Mouse (Mus musculus) midbrain, embryonic 15.5 days (tissue): ENCODE results near the gene Dcbld1. TPM values are rescaled to one million over a fixed set of nuclear protein-coding genes. Genes with fewer than 3 reads are reported as not detected.

Source experiments
- ATAC-seq: fragments of 200-750 bp; cut with Nextera tagmentation; replicated peaks from 2 replicates; pipeline ENCODE4 v1.8.0; 2017; ENCODE audit warnings: moderate TSS enrichment
- H3K27ac ChIP-seq: fragments of 300-500 bp; sonication (generic); 2 replicates; pipeline ENCODE4 v1.5.1; 2015; ENCODE audit warnings: mild to moderate bottlenecking, inconsistent platforms
- H3K27me3 ChIP-seq: fragments of 300-500 bp; sonication (generic); replicated peaks from 2 replicates; pipeline ENCODE4 v1.6.1; 2015; ENCODE audit warnings: inconsistent platforms
- H3K36me3 ChIP-seq: fragments of 300-500 bp; sonication (generic); replicated peaks from 2 replicates; pipeline ENCODE4 v1.6.1; 2015; ENCODE audit warnings: inconsistent platforms
- H3K4me1 ChIP-seq: fragments of 300-500 bp; sonication (generic); 2 replicates; pipeline ENCODE4 v1.6.1; 2015; ENCODE audit warnings: inconsistent platforms
- H3K4me2 ChIP-seq: fragments of 300-500 bp; sonication (generic); 2 replicates; pipeline ENCODE4 v1.6.1; 2015; ENCODE audit warnings: inconsistent platforms, mild to moderate bottlenecking, moderate library complexity
- H3K4me3 ChIP-seq: fragments of 300-500 bp; sonication (generic); 2 replicates; pipeline ENCODE4 v1.5.1; 2015; ENCODE audit warnings: mild to moderate bottlenecking, inconsistent platforms
- H3K9ac ChIP-seq: fragments of 300-500 bp; sonication (generic); 2 replicates; pipeline ENCODE4 v1.6.1; 2015; ENCODE audit warnings: mild to moderate bottlenecking, inconsistent platforms
- H3K9me3 ChIP-seq: fragments of 300-500 bp; sonication (generic); 2 replicates; pipeline ENCODE4 v1.6.1; 2016; ENCODE audit warnings: inconsistent platforms
- WGBS: fragments of 180-500 bp; shearing (Covaris S2); methylation state at CpG from one replicate; pipeline ENCODE4 v1.1.7; 2015; ENCODE audit warnings: mixed read lengths; 5-methylcytosine and 5-hydroxymethylcytosine counted together
- polyA plus RNA-seq: library from polyadenylated mRNA; unstranded; fragments of >200 nt; fragmentation: Nextera tagmentation; extraction: Ambion mirVana; gene quantifications from 2 replicates; pipeline ENCODE4 v1.2.1, GENCODE M21; 2015

Dcbld1 gene
- polyA plus RNA-seq, 1 experiment from 2014 or later: 17.3 TPM

GRCm38 (mm10) chr10:52353184-52353583, 119.8 kb downstream of the Dcbld1 start:
- H3K27me3 ChIP-seq: no peaks in the 10 kb centered on the region
- H3K36me3 ChIP-seq: peaks cover 23% of the 10 kb centered on the region
- no peaks in the 10 kb centered on the region for H3K9me3 ChIP-seq
- no peaks in the 10 kb centered on the region for H3K4me1 ChIP-seq
- H3K4me3 ChIP-seq: no peak overlapping the region
- no peak overlapping the region for H3K4me2 ChIP-seq
- WGBS: 74% methylated on average over 9 of the region's 9 CpGs
- no peak overlapping the region for H3K9ac ChIP-seq
- H3K27ac ChIP-seq: no peak overlapping the region
- no peak for ATAC-seq

GRCm38 (mm10) chr10:52358467-52358866, 125.0 kb downstream of the Dcbld1 start, which contains the start of gene Gm26741:
TSS of gene Gm26741 (plus strand) at chr10:52358767.
- H3K27ac ChIP-seq: no peak within 1 kb of the TSS
- H3K9ac ChIP-seq: no peak within 1 kb of the TSS
- no peaks in the 10 kb centered on the region; the same call in 1 of the 2 replicates for H3K36me3 ChIP-seq
- H3K4me2 ChIP-seq: no peak within 1 kb of the TSS
- ATAC-seq: no peak
- no peaks in the 10 kb centered on the region for H3K27me3 ChIP-seq
- H3K4me3 ChIP-seq: no peak within 1 kb of the TSS
- 93% methylated on average over 2 of the region's 2 CpGs for WGBS
- H3K4me1 ChIP-seq: no peaks in the 10 kb centered on the region
- H3K9me3 ChIP-seq: no peaks in the 10 kb centered on the region

GRCm38 (mm10) chr10:52360241-52360735, 126.9 kb downstream of the Dcbld1 start:
- Histone ChIP-seq H3K4me1 (no peaks in the 10 kb centered on the region), H3K27me3 (no peaks in the 10 kb centered on the region), H3K27ac (no peak overlapping the region), H3K9ac (no peak overlapping the region), H3K36me3 (no peaks in the 10 kb centered on the region), H3K4me3 (no peak overlapping the region), H3K4me2 (no peak overlapping the region), H3K9me3 (no peaks in the 10 kb centered on the region)
- WGBS: over 99% methylated on average over 4 of the region's 4 CpGs
- ATAC-seq: no peak

GRCm38 (mm10) chr10:52360862-52361609, 127.6 kb downstream of the Dcbld1 start:
- H3K36me3 ChIP-seq: no peaks in the 10 kb centered on the region
- ATAC-seq: no peak
- no peak overlapping the region for H3K27ac ChIP-seq
- H3K27me3 ChIP-seq: no peaks in the 10 kb centered on the region
- H3K4me2 ChIP-seq: no peak overlapping the region
- H3K4me1 ChIP-seq: no peaks in the 10 kb centered on the region
- H3K9ac ChIP-seq: no peak overlapping the region
- H3K4me3 ChIP-seq: no peak overlapping the region
- 88% methylated on average over 9 of the region's 9 CpGs for WGBS
- no peaks in the 10 kb centered on the region for H3K9me3 ChIP-seq

- WGBS: 91% methylated on average over 4 of the region's 4 CpGs
- no peak overlapping the region for H3K9ac ChIP-seq
- H3K27ac ChIP-seq: no peak overlapping the region
- H3K4me1 ChIP-seq: no peaks in the 10 kb centered on the region
- no peak overlapping the region for H3K4me3 ChIP-seq
- no peak overlapping the region for H3K4me2 ChIP-seq
- no peaks in the 10 kb centered on the region for H3K27me3 ChIP-seq
- ATAC-seq: no peak
- H3K36me3 ChIP-seq: no peaks in the 10 kb centered on the region
- H3K9me3 ChIP-seq: no peaks in the 10 kb centered on the region
These were observed 135.0 kb downstream of the Dcbld1 start for GRCm38 (mm10) chr10:52368376-52368775.

Other genes starting within 250 kb of the Dcbld1 start
- 0.78 and 1.8 TPM in 2 replicates for gene Vgll2, start 211.1 kb upstream of the Dcbld1 start, polyA plus RNA-seq
- not detected in 2 replicates for gene Ros1, start 38.4 kb upstream of the Dcbld1 start, polyA plus RNA-seq
- not detected in 2 replicates for gene Gm26741, start 125.1 kb downstream of the Dcbld1 start, polyA plus RNA-seq
- gene Gopc, start 148.5 kb downstream of the Dcbld1 start, polyA plus RNA-seq: 26.1 and 26.5 TPM in 2 replicates
- not detected in 2 replicates for gene Nepn, start 155.4 kb downstream of the Dcbld1 start, polyA plus RNA-seq
- 22.3 and 23.1 TPM in 2 replicates for gene Nus1, start 183.9 kb downstream of the Dcbld1 start, polyA plus RNA-seq